ENCODE assay signal across 10 mouse cellular contexts in the genomic region with DNA sequence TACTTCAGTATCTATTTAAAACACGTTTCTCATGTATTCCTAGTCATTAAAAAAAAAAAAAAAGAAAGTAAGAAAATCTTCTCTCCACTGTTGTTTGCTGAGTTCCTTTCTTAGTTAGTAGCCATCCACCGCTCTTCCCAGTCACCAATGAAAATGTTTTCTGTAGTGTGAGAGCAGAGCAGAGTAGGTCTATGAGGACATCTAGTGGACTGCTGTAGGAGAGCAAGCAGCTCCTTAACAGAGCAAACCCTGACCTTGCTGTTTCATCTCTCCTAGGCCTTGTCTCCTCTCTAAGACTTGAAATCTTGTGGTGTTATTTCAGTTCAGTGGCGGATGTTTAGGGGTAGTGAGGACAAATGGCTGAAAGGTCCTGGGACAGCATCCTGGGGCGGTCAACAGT.
A peak's percentile ranks its signal among the peaks of the same experiment; 100 is the strongest.
DNase-seq lines count a peak whose midpoint lies in the region; ATAC-seq and TF ChIP-seq lines count a peak whose summit lies in the region.
"Had no signal": no experiment of that assay in that cellular context is flagged by ENCODE, and none has a peak within 500 bp of the region (broad histone marks: within the 10 kb centered on the region; RNA-seq: fewer than 3 reads in every experiment).

No protein-coding gene starts in this region.

- ATAC-seq in kidney, embryonic 14.5 days (ENCODE audit: low FRiP score, low TSS enrichment), result peak; percentile 28; the same call in 1 of the 2 replicates
- peak; percentile 56; the same call in 1 of the 2 replicates for ATAC-seq in neural tube, embryonic 14.5 days (ENCODE audit: low read depth)

- H3K9ac ChIP-seq in kidney, embryonic 14.5 days (ENCODE audit: low read depth, low read length), result no peak overlapping the region
- no peak overlapping the region for H3K9ac ChIP-seq in neural tube, embryonic 14.5 days (replicated peaks; ENCODE audit: low read depth, low read length)
- H3K9ac ChIP-seq: neural tube, embryonic 13.5 days had no signal

- no peak overlapping the region for H3K27ac ChIP-seq in cerebellum, adult 2 months (ENCODE audit: insufficient read depth, low read length)
- H3K27ac ChIP-seq in kidney, embryonic 14.5 days (ENCODE audit: low read depth, low read length), result no peak overlapping the region
- no peak overlapping the region for H3K27ac ChIP-seq in neural tube, embryonic 14.5 days (ENCODE audit: low read depth, low read length)
- H3K27ac ChIP-seq: neural tube, embryonic 13.5 days had no signal

- peak; percentile 50; the same call in 1 of the 2 replicates for TF ChIP-seq CTCF in cerebellum, adult 2 months (IDR thresholded peaks at IDR 0.05; ENCODE audit: borderline replicate concordance, insufficient read depth, low read depth, low read length)

- H3K36me3 ChIP-seq in kidney, embryonic 14.5 days (ENCODE audit: control insufficient read depth, insufficient read depth, low read length), result no peaks in the 10 kb centered on the region
- no peaks in the 10 kb centered on the region for H3K36me3 ChIP-seq in neural tube, embryonic 14.5 days (ENCODE audit: control insufficient read depth, insufficient read depth, low read length)
- H3K36me3 ChIP-seq: G1E; neural tube, embryonic 13.5 days had no signal

- WGBS in cerebellum, adult 2 months, result 42% methylated on average over 4 of the region's 4 CpGs
- WGBS in kidney, embryonic 14.5 days, result 11% methylated on average over 4 of the region's 4 CpGs
- WGBS in neural tube, embryonic 14.5 days, result 32% methylated on average over 4 of the region's 4 CpGs

- no peak for DNase-seq in cerebellum, adult 2 months
- no peak for DNase-seq in cerebellum, postnatal 36 days
- peak; percentile 18 for DNase-seq in ovary, postnatal 14 days (ENCODE audit: low spot score)
- DNase-seq in ovary, adult 18-20 months (ENCODE audit: low spot score), result no peak
- DNase-seq in spleen, postnatal 4 days (ENCODE audit: low spot score in 2 of 2), result no peak
- no peak for DNase-seq in right cerebral cortex, postnatal 25 days

- H3K4me3 ChIP-seq in cerebellum, adult 2 months (replicated peaks; ENCODE audit: insufficient read depth, low read depth, low read length), result no peak overlapping the region
- no peak overlapping the region for H3K4me3 ChIP-seq in kidney, embryonic 14.5 days (ENCODE audit: low read length)
- no peak overlapping the region for H3K4me3 ChIP-seq in neural tube, embryonic 14.5 days (ENCODE audit: low read depth, low read length)
- H3K4me3 ChIP-seq: neural tube, embryonic 13.5 days had no signal

- no peaks in the 10 kb centered on the region for H3K27me3 ChIP-seq in cerebellum, adult 2 months (ENCODE audit: control insufficient read depth, insufficient read depth, low read length)
- no peaks in the 10 kb centered on the region for H3K27me3 ChIP-seq in kidney, embryonic 14.5 days (ENCODE audit: control insufficient read depth, insufficient read depth, low read length)
- H3K27me3 ChIP-seq in neural tube, embryonic 14.5 days (ENCODE audit: control insufficient read depth, insufficient read depth, low read length), result no peaks in the 10 kb centered on the region

- TF ChIP-seq POLR2A in cerebellum, adult 2 months (IDR thresholded peaks at IDR 0.05; ENCODE audit: borderline replicate concordance, insufficient read depth, low read length), result no peak

- H3K4me1 ChIP-seq in cerebellum, adult 2 months (ENCODE audit: control insufficient read depth, insufficient read depth, low read length), result no peaks in the 10 kb centered on the region
- 0 out of 2 replicates have a peak, but pooled peaks cover 5% of the 10 kb centered on the region for H3K4me1 ChIP-seq in kidney, embryonic 14.5 days (ENCODE audit: control insufficient read depth, insufficient read depth, low read length)
- no peaks in the 10 kb centered on the region for H3K4me1 ChIP-seq in neural tube, embryonic 14.5 days (ENCODE audit: control insufficient read depth, insufficient read depth, low read length)
- H3K4me1 ChIP-seq: neural tube, embryonic 13.5 days had no signal

- H3K4me2 ChIP-seq in kidney, embryonic 14.5 days (replicated peaks; ENCODE audit: low read depth, low read length), result no peak overlapping the region
- no peak overlapping the region for H3K4me2 ChIP-seq in neural tube, embryonic 14.5 days (ENCODE audit: low read depth, low read length)
- H3K4me2 ChIP-seq: neural tube, embryonic 13.5 days had no signal

- H3K9me3 ChIP-seq in kidney, embryonic 14.5 days (ENCODE audit: control insufficient read depth, low read length), result no peaks in the 10 kb centered on the region
- no peaks in the 10 kb centered on the region for H3K9me3 ChIP-seq in neural tube, embryonic 14.5 days (ENCODE audit: control insufficient read depth, low read length)
- H3K9me3 ChIP-seq: neural tube, embryonic 13.5 days had no signal
